Mouse (Mus musculus) embryonic facial prominence, embryonic 13.5 days (tissue): ENCODE measurements around the gene Spg20. TPM values are rescaled to one million over a fixed set of nuclear protein-coding genes. Genes with fewer than 3 reads are reported as not detected.
A peak's percentile ranks its signal among the peaks of the same experiment; 100 is the strongest.

Experiments used
- ATAC-seq: fragments of 200-750 bp; cut with Nextera tagmentation; 2 replicates; pipeline ENCODE4 v1.8.0; 2017; ENCODE audit warnings: low read depth; ENCODE audit not compliant: insufficient number of reproducible peaks, insufficient read depth, low FRiP score, low TSS enrichment
- H3K27ac ChIP-seq: fragments of 300-500 bp; sonication (generic); 2 replicates; pipeline ENCODE4 v1.5.1; 2015; ENCODE audit warnings: moderate library complexity, mild to moderate bottlenecking, inconsistent platforms
- H3K27me3 ChIP-seq: fragments of 300-500 bp; sonication (generic); 2 replicates; pipeline ENCODE4 v1.6.1; 2015; ENCODE audit warnings: mild to moderate bottlenecking, inconsistent platforms
- H3K36me3 ChIP-seq: fragments of 300-500 bp; sonication (generic); 2 replicates; pipeline ENCODE4 v1.6.1; 2015; ENCODE audit warnings: mild to moderate bottlenecking, inconsistent platforms
- H3K4me1 ChIP-seq: fragments of 300-500 bp; sonication (generic); 2 replicates; pipeline ENCODE4 v1.6.1; 2015; ENCODE audit warnings: inconsistent platforms
- H3K4me2 ChIP-seq: fragments of 300-500 bp; sonication (generic); 2 replicates; pipeline ENCODE4 v1.6.1; 2015; ENCODE audit warnings: moderate library complexity, mild to moderate bottlenecking, inconsistent platforms
- H3K4me3 ChIP-seq: fragments of 300-500 bp; sonication (generic); 2 replicates; pipeline ENCODE4 v1.5.1; 2015; ENCODE audit warnings: mild to moderate bottlenecking, inconsistent platforms
- H3K9ac ChIP-seq: fragments of 300-500 bp; sonication (generic); 2 replicates; pipeline ENCODE4 v1.6.1; 2015; ENCODE audit warnings: mild to moderate bottlenecking, inconsistent platforms
- H3K9me3 ChIP-seq: fragments of 300-500 bp; sonication (generic); 2 replicates; pipeline ENCODE4 v1.6.1; 2016; ENCODE audit warnings: inconsistent platforms
- WGBS: fragments of 180-500 bp; shearing (Covaris S2); methylation state at CpG from one replicate; pipeline ENCODE4 v1.1.7; 2015; ENCODE audit warnings: mixed read lengths; 5-methylcytosine and 5-hydroxymethylcytosine counted together
- polyA plus RNA-seq: library from polyadenylated mRNA; unstranded; fragments of >200 nt; fragmentation: Nextera tagmentation; extraction: Ambion mirVana; gene quantifications from 2 replicates; pipeline ENCODE4 v1.2.1, GENCODE M21; 2015

Gene Spg20
- polyA plus RNA-seq, 1 experiment from 2014 or later, result 78.5 TPM

DNA sequence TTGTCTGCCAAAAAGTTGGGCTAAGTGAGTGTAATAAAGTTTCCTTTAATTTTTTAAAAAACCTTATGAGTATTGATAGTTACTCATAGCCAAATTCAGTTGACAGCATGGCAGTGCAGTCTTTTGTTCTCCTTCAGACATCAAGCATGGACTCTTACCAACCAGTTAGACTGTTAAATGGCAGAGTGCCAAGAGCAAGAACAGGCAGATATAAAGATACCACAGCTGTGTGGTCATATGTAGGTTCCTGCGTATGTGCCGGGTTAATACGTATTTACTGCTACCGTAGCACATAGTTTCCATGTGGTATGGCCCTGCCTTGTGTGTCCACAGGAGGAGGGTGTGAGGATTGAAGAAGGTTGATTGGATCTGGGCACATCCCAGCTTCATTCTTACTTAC is 11.2 kb downstream of the Spg20 start:
- no peaks in the 10 kb centered on the region for H3K9me3 ChIP-seq
- no peaks in the 10 kb centered on the region for H3K27me3 ChIP-seq
- 0 out of 2 replicates have a peak, but pooled peaks cover 5% of the 10 kb centered on the region for H3K4me1 ChIP-seq
- no peak overlapping the region for H3K4me3 ChIP-seq
- H3K27ac ChIP-seq, result no peak overlapping the region
- no peak overlapping the region for H3K4me2 ChIP-seq
- 65% methylated on average over 4 of the region's 4 CpGs for WGBS
- no peak overlapping the region for H3K9ac ChIP-seq
- ATAC-seq, result no peak
- H3K36me3 ChIP-seq, result peaks cover 93% of the 10 kb centered on the region

DNA sequence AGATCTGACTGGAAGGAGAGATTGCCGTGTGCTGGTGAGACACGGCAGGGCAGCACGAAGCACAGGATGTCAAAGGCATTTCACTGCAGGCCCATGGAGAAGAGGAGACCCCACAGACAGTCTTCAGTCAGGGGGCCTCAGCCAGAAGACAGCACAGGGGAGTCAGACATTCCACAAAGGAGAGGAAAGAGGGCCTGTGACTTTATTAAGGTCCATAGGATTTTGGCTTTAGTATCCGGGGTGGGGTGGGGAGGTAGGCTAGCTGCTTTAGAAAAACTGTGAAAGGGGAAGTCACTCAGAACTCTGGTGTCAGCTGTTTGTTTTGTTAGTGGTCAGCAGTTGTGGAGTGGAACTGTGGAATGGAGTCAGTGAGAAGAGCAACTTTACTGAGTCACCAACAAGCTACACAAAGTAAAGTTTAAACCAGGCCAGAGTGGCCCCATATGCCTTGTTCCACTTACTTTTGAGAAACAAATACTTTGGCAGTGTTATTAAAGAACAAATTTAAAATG is 17.3 kb downstream of the Spg20 start:
- H3K9me3 ChIP-seq, result no peaks in the 10 kb centered on the region
- no peak overlapping the region for H3K9ac ChIP-seq
- 87% methylated on average over 4 of the region's 4 CpGs for WGBS
- H3K4me1 ChIP-seq, result no peaks in the 10 kb centered on the region
- H3K27ac ChIP-seq, result no peak overlapping the region
- no peak for ATAC-seq
- no peak overlapping the region for H3K4me2 ChIP-seq
- peaks cover 97% of the 10 kb centered on the region for H3K36me3 ChIP-seq
- no peak overlapping the region for H3K4me3 ChIP-seq
- H3K27me3 ChIP-seq, result no peaks in the 10 kb centered on the region

DNA sequence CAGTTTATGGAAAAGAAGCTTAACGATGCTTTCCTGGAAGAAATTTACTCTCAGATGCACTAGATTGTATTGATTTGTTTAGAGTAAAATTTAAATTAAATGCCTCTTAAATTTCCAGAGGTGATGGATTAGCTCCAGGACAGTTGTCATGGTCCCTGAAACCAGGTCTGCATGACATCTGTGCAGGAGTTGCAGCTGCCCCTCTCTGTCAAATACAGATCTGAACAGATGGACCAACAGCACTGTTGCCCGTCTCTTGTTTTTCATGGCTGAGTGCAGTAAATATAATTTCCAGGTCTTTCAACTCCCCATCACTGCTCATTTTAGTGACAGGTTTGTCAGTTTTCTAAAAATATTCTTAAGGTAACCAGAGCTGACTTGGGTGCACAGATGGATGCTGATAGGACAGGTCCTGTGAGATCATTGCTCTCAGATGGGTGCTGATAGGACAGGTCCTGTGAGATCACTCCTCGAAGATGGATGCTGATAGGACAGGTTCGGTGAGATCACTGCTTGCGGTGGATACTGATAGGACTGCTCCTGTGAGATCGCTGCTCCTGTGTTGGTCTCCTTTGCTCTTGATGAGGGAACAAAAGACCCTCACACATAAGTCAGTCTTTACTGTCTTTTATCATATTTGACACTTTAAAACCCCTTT is 19.8 kb downstream of the Spg20 start:
- WGBS, result 89% methylated on average over 6 of the region's 6 CpGs
- peaks cover 98% of the 10 kb centered on the region for H3K36me3 ChIP-seq
- no peak for ATAC-seq

DNA sequence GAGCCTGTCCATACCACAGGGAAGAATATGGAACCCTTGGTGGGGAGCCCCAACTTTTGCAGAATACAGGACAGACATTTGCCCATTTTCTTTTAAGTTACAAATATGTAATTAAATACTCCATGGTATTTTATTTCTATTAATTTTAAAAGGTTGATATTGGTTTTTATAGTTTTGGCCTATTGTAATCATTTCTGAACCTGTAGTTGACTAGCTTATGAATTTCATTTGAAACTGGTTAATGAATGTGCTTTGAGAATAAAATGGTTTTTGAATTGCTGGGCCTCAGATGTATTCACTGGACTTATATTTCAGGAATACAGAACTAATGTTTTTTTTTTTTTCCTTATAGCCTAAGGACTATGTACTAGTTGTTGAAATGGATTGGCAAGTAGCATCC is 25.1 kb downstream of the Spg20 start, which contains the start of gene Ccdc169:
Ccdc169 (plus strand) TSS at position 301 of the 400 bp plus-strand sequence.
- Histone ChIP-seq H3K27me3 (no peaks in the 10 kb centered on the region), H3K9ac (no peak within 1 kb of the TSS), H3K4me2 (no peak within 1 kb of the TSS), H3K9me3 (no peaks in the 10 kb centered on the region), H3K4me3 (no peak within 1 kb of the TSS), H3K27ac (no peak within 1 kb of the TSS), H3K36me3 (peaks cover 72% of the 10 kb centered on the region), H3K4me1 (no peaks in the 10 kb centered on the region)
- no peak for ATAC-seq

More for the DNA sequence above, 19.8 kb downstream of the Spg20 start:
- Histone ChIP-seq H3K9me3 (no peaks in the 10 kb centered on the region), H3K9ac (no peak overlapping the region), H3K27ac (no peak overlapping the region), H3K27me3 (no peaks in the 10 kb centered on the region), H3K4me1 (no peaks in the 10 kb centered on the region), H3K4me3 (no peak overlapping the region), H3K4me2 (no peak overlapping the region)

DNA sequence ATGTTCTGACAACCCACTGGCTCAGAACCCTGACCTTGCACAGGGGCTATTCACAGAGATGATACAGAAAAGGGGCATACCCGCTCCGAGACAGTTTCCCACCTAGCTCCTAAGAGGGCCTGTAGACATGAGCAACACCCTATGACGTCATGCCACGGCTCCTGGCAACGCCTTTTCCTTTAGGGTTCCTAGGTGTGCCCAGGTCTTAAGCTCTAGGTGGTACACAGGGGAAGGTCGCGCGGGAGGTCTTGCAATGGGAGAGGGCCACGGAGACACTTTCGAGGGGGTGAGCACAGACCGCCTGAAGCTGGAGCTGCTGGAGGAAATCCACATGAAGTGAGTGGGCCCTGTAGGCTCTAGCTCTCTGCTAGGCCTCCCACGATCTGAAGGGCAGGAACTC is 27.9 kb downstream of the Spg20 start:
- Histone ChIP-seq H3K27me3 (no peaks in the 10 kb centered on the region), H3K4me2 (no peak overlapping the region), H3K4me3 (no peak overlapping the region), H3K4me1 (no peaks in the 10 kb centered on the region), H3K9ac (no peak overlapping the region), H3K27ac (no peak overlapping the region), H3K9me3 (no peaks in the 10 kb centered on the region), H3K36me3 (peaks cover 44% of the 10 kb centered on the region)
- WGBS, result 94% methylated on average over 12 of the region's 12 CpGs
- ATAC-seq, result no peak

DNA sequence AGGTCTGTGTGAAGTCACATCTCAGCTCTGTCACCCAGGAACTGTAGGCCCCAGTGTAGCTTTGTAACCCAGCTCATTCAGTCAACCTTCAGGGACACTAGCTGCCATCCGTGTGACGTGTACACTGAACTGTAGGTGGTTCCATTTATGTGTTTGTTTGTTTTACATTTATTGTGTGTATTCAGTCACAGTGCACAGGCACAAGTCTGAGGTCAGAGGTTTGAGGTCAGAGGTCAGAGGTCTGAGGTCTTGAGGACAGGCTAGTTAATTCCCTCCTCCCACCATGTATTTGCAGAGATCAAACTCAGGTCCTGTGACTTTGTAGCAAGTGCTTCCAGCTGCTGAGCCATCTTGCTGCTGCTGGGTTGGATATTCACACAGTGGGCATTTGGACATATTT is 29.5 kb downstream of the Spg20 start:
- no peak overlapping the region for H3K4me2 ChIP-seq
- peaks cover 29% of the 10 kb centered on the region for H3K36me3 ChIP-seq
- ATAC-seq, result no peak
- H3K27ac ChIP-seq, result no peak overlapping the region
- H3K9me3 ChIP-seq, result no peaks in the 10 kb centered on the region
- H3K9ac ChIP-seq, result no peak overlapping the region
- H3K4me1 ChIP-seq, result no peaks in the 10 kb centered on the region
- no peaks in the 10 kb centered on the region for H3K27me3 ChIP-seq
- no peak overlapping the region for H3K4me3 ChIP-seq
- WGBS, result 46% methylated on average over 2 of the region's 2 CpGs

DNA sequence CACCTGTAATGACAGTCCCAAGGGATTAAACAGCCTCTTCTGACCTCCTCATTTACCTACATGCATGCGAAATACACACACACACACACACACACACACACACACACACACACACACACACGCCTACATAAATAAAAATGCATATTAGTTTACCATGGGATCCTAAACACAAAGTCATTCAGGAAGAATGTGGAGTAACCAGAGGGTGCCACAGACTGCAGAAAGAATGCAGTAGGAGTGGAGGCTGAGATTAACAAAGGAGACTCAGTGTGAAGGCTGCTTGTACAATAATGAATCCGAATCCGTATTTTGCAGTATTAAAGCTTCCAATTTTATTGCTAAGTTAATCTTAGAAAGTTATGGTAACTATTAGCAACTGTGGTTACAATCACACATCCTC is 33.0 kb downstream of the Spg20 start:
- Histone ChIP-seq H3K9ac (no peak overlapping the region), H3K36me3 (no peaks in the 10 kb centered on the region), H3K4me3 (no peak overlapping the region), H3K4me1 (0 out of 2 replicates have a peak, but pooled peaks cover 2% of the 10 kb centered on the region), H3K27ac (no peak overlapping the region), H3K27me3 (no peaks in the 10 kb centered on the region), H3K9me3 (no peaks in the 10 kb centered on the region), H3K4me2 (no peak overlapping the region)
- WGBS, result 87% methylated on average over 4 of the region's 4 CpGs
- ATAC-seq, result no peak

DNA sequence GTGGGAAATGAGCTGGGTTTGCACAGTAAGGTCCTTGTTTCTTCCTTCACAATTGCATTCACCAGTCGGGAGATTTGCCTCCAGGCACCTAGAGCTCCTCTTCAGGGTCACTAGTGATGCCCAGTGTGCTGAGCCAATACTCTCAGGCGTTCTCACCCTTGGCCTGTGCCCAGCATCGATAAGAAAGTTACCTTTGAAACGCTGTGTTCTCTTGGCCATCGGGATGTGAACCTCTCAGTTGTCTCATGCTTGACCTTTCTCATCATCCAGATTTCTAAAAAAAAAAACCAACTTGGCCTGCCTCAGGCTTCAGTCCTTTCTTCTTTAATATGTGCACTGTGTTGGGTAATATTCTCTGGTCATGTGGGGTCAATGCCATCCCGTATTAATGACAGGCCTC is 34.5 kb downstream of the Spg20 start:
- Histone ChIP-seq H3K9me3 (no peaks in the 10 kb centered on the region), H3K27me3 (no peaks in the 10 kb centered on the region), H3K4me2 (no peak overlapping the region), H3K4me3 (no peak overlapping the region), H3K36me3 (no peaks in the 10 kb centered on the region), H3K4me1 (0 out of 2 replicates have a peak, but pooled peaks cover 2% of the 10 kb centered on the region), H3K27ac (no peak overlapping the region), H3K9ac (no peak overlapping the region)
- ATAC-seq, result no peak
- WGBS, result 46% methylated on average over 6 of the region's 6 CpGs

DNA sequence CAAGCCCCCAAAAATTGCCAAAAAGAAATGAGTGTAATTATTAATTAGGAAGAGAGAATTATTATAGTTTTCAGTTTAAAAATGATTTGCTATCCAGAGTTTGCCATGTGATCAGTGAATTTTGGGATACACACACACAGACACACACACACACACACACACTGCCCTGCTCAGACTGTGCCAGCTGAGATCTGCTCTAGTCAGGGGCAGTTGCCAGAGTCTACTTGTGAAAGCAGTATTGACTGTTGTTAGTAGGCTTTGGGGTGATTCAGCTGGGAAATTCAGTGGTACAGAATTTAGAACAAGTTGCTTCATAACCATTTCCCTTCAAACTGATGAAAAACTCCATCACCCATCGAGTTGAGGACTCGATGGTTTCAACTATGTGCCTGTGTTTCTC is 35.2 kb downstream of the Spg20 start:
- no peak overlapping the region for H3K4me3 ChIP-seq
- WGBS, result 86% methylated on average over 2 of the region's 2 CpGs
- H3K4me2 ChIP-seq, result no peak overlapping the region
- no peaks in the 10 kb centered on the region for H3K27me3 ChIP-seq
- H3K4me1 ChIP-seq, result 0 out of 2 replicates have a peak, but pooled peaks cover 2% of the 10 kb centered on the region
- no peaks in the 10 kb centered on the region for H3K9me3 ChIP-seq
- H3K9ac ChIP-seq, result no peak overlapping the region
- ATAC-seq, result no peak
- no peaks in the 10 kb centered on the region for H3K36me3 ChIP-seq
- no peak overlapping the region for H3K27ac ChIP-seq

DNA sequence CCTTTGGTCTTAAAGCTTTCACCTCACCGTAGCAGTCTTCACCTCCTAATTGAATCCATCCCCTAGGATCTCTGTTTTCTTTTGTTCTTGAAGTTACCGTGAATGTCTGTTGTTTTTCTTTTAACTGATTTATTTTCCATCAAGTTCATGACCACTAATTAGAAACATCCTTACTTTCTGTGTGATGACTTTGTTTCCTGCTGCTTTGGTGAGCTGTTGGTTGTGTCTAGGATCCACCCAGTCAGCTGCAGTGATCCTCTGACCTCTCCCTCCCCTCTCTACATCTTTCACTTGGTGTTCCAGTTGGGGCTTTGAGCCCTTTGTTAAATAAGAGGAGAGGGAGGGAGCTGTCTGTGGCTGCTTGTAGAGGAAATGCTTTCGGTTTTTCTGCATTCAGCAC is 36.2 kb downstream of the Spg20 start:
- no peak overlapping the region for H3K4me3 ChIP-seq
- H3K27me3 ChIP-seq, result no peaks in the 10 kb centered on the region
- H3K4me1 ChIP-seq, result 0 out of 2 replicates have a peak, but pooled peaks cover 2% of the 10 kb centered on the region
- no peaks in the 10 kb centered on the region for H3K9me3 ChIP-seq
- 17% methylated on average over 3 of the region's 3 CpGs for WGBS
- H3K36me3 ChIP-seq, result no peaks in the 10 kb centered on the region
- H3K27ac ChIP-seq, result peak overlapping the region; percentile 11; the same call in 1 of the 2 replicates
- no peak overlapping the region for H3K9ac ChIP-seq
- H3K4me2 ChIP-seq, result no peak overlapping the region
- no peak for ATAC-seq

DNA sequence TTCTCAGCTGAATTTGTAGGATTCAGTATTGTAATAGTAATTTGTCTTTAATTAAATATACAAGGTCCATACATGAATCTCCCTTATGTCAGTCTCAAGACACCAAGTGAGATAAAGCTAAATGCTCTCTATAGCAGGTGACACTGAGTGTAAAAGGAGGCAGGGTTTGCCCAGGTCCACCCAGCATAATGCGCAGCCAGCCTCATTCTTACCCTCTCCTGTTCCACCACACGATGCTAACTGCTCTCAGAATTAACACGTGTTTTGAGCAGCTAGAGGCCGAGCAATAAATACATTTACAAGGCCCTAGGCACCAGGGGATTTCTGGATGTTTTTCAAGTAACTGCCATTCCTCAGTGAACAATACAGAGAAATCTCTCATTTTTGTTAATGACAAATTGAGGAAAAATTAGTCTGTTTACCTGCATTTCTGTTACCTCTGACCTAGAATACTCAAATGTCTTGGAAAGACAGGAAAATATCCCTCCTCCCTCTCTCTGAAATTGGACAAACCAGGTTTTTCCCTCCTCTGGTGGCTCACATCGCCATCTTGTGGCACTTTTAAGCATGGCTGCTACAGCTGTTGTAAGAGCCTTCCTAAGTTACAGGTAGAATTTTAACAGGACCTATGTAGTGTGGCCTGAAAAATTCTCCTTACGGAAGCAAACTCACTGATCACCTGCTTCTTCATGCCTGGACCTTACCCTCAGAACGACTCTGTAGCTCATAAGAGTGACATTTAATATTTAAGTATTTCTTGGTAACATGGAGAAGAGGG is 39.9 kb downstream of the Spg20 start:
- H3K27ac ChIP-seq, result no peak overlapping the region
- H3K36me3 ChIP-seq, result no peaks in the 10 kb centered on the region
- 40% methylated on average over 7 of the region's 7 CpGs for WGBS
- H3K27me3 ChIP-seq, result no peaks in the 10 kb centered on the region
- 0 out of 2 replicates have a peak, but pooled peaks cover 2% of the 10 kb centered on the region for H3K4me1 ChIP-seq
- H3K4me3 ChIP-seq, result no peak overlapping the region
- no peaks in the 10 kb centered on the region for H3K9me3 ChIP-seq
- ATAC-seq, result no peak
- H3K4me2 ChIP-seq, result no peak overlapping the region
- H3K9ac ChIP-seq, result no peak overlapping the region
